Mouse (Mus musculus) right cerebral cortex, adult 2 months (tissue): ENCODE results near the gene Six4.
"Not testable (repeated sequence)": the region's sequence is repeated elsewhere in the genome, so short reads cannot be mapped to it uniquely, and the experiment has no call there.

Experiments
- DNase-seq, 2 experiments: peaks; one replicate each; pipeline ENCODE4 v3.0.0; 2021 to 2022; ENCODE audit warnings: low spot score in 2 of 2

Six4 gene

GRCm38 (mm10) chr12:73088500-73088899, 24.8 kb downstream of the Six4 start:
- no peak for DNase-seq

GRCm38 (mm10) chr12:73087086-73087485, 26.2 kb downstream of the Six4 start:
- DNase-seq = no peak

- DNase-seq = no peak
Observed at GRCm38 (mm10) chr12:73085739-73086630, 27.3 kb downstream of the Six4 start.

- no peak for DNase-seq
Observed at GRCm38 (mm10) chr12:73083773-73084172, 29.5 kb downstream of the Six4 start.

- not testable (repeated sequence) for DNase-seq
Observed at GRCm38 (mm10) chr12:73081828-73082227, 31.4 kb downstream of the Six4 start.

GRCm38 (mm10) chr12:73060805-73061410, 52.3 kb downstream of the Six4 start:
- no peak for DNase-seq

- no peak for DNase-seq
Observed at GRCm38 (mm10) chr12:73057492-73057891, 55.8 kb downstream of the Six4 start.

- DNase-seq = no peak
Observed at GRCm38 (mm10) chr12:73055451-73055850, 57.8 kb downstream of the Six4 start.

- DNase-seq = peak in 1 of 2 experiments; percentile 5
Observed at GRCm38 (mm10) chr12:73054576-73055185, 58.6 kb downstream of the Six4 start.

- DNase-seq = peak in 1 of 2 experiments; percentile 3
Observed at GRCm38 (mm10) chr12:73053668-73054241, 59.5 kb downstream of the Six4 start, which contains the start of gene Six1. TSS of gene Six1 (minus strand) at chr12:73053887.

GRCm38 (mm10) chr12:73052651-73053591, 60.3 kb downstream of the Six4 start:
- DNase-seq = peak in 1 of 2 experiments; percentile 21

GRCm38 (mm10) chr12:73052036-73052650, 61.1 kb downstream of the Six4 start:
- no peak for DNase-seq

GRCm38 (mm10) chr12:73050811-73051580, 62.3 kb downstream of the Six4 start:
- no peak for DNase-seq

- no peak for DNase-seq
Observed at GRCm38 (mm10) chr12:73050305-73050704, 63.0 kb downstream of the Six4 start.
